ENCODE assay signal across 8 mouse cellular contexts in genomic region chr1:60566631-60567311, GRCm38 (mm10). TPM values are rescaled to one million over a fixed set of nuclear protein-coding genes. Genes with fewer than 3 reads are reported as not detected.
DNase-seq lines count a peak whose midpoint lies in the region; ATAC-seq lines count a peak whose summit lies in the region.

TSS of gene Raph1 (minus strand) at chr1:60567104.

- H3K9me3 ChIP-seq in hindbrain, embryonic 13.5 days, result no peaks in the 10 kb centered on the region

- H3K36me3 ChIP-seq in hindbrain, embryonic 13.5 days, result peaks cover 5% of the 10 kb centered on the region

- H3K4me3 ChIP-seq in hindbrain, embryonic 13.5 days, result peak within 1 kb of the TSS; percentile 98

- no peaks in the 10 kb centered on the region for H3K27me3 ChIP-seq in hindbrain, embryonic 13.5 days

- 1% methylated on average over 61 of the region's 92 CpGs for WGBS in hindbrain, embryonic 13.5 days

- H3K4me2 ChIP-seq in hindbrain, embryonic 13.5 days, result peak within 1 kb of the TSS; percentile 83

- peak; percentile 97 for ATAC-seq in hindbrain, embryonic 13.5 days (ENCODE audit: low FRiP score)

- DNase-seq in Muller cell, postnatal 12 days (ENCODE audit: inconsistent ontology term), result peak; percentile 97
- DNase-seq in cerebellum, adult 9-10 months, result peak; percentile 79
- peak; percentile 58 to 62 for DNase-seq in frontal cortex, postnatal 14 days (ENCODE audit: low spot score in 2 of 2)
- peak; percentile 59 to 76 for DNase-seq in layer of hippocampus, postnatal 14 days (ENCODE audit: low spot score in 2 of 2)
- peak; percentile 92 for DNase-seq in lung, postnatal 10 days
- peak; percentile 81 for DNase-seq in retina, adult 2 months (ENCODE audit: low read depth, low spot score)
- peak; percentile 52 to 58 for DNase-seq in thymus, postnatal 36 days

- peak within 1 kb of the TSS; percentile 99 for H3K9ac ChIP-seq in hindbrain, embryonic 13.5 days

- H3K4me1 ChIP-seq in hindbrain, embryonic 13.5 days (replicated peaks), result peaks cover 13% of the 10 kb centered on the region

- H3K27ac ChIP-seq in hindbrain, embryonic 13.5 days, result peak within 1 kb of the TSS; percentile 99

RNA-seq across cellular contexts. Expression of gene Raph1, which starts in this region (rescaled TPM):
- 27.6 and 28.2 TPM in 2 replicates for polyA plus RNA-seq in hindbrain, embryonic 13.5 days (2015; fragmentation: Nextera tagmentation; extraction: Ambion mirVana)
- 10 to 100 TPM; 80.2 to 82.9 TPM for total RNA-seq in layer of hippocampus, postnatal 14 days (2021)

Comparison
In these comparisons a context has a peak if more than half of its experiments do, and no peak if none do; other contexts are left out.
1. Peak in every context shown above with its lines: DNase-seq, ATAC-seq, H3K4me3 ChIP-seq and H3K27ac ChIP-seq.